Mouse (Mus musculus): ENCODE measurements around the gene Zfp385a.

DNA sequence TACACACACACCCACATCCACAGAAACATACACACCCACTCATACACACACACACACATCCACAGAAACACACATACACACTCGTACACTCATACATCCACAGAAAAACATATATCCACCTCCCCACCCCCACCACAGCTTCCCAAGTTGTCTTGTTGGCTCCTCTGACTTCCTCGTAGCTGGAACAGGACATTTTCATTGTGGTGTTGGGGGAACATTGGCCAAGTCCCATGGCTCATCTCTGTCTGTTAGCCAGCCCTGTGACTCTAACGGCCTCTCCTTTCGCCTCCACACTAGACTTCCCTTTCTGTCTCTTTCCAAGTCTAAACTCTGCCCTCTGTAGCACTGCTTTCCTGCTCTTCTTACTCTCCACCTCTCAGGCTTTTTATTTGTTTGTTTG lies 17.9 kb upstream of the Zfp385a start:
- TF ChIP-seq CTCF (IDR thresholded peaks at IDR 0.05; ENCODE audit: low read depth, low read length): no peak
- TF ChIP-seq POLR2A (IDR thresholded peaks at IDR 0.05; ENCODE audit: extremely low read depth, insufficient read depth, low read length): no peak
